Comparison of ENCODE assay signal across 8 mouse cellular contexts in the genomic region with DNA sequence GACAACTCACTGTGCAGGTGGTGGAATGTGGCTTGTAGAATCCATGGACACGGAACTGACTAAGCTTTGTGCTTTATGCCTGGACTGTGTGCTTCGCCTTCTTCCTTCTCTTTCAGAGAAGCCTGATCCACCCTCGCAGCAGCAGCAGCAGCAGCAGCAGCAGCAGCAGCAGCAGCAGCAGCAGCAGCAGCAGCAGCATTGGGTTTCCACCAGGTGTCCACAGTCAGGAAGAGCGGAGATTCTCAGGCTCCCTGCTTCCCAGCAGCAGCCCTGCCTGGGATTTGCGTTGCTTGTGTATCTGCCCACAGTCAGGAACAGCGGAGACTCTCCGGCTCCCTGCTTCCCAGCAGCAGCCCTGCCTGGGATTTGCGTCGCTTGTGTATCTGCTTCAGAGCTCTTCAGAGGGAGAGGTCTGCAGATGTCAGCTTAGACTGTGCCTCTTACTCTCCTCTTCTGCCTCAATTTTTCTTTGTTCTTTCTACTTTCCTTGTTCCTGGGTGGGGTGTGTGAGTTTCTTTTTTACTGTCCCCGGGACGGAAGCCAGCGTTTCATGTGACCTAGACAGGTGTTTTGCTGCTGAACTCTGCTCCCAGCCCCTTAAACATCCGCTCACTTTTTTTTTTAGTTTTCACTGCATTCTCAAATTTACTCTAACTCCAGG.
DNase-seq lines count a peak whose midpoint lies in the region; ATAC-seq and TF ChIP-seq lines count a peak whose summit lies in the region.

No protein-coding gene starts in this region.

- peak overlapping the region; percentile 45 for H3K9ac ChIP-seq in limb, embryonic 14.5 days (ENCODE audit: low read depth, low read length, severe bottlenecking)
- no peak overlapping the region for H3K9ac ChIP-seq in stomach, embryonic 14.5 days (replicated peaks; ENCODE audit: low read depth, low read length)

- WGBS in limb, embryonic 14.5 days: 12% methylated on average over 13 of the region's 13 CpGs
- WGBS in stomach, embryonic 14.5 days: 10% methylated on average over 13 of the region's 13 CpGs

- no peaks in the 10 kb centered on the region for H3K27me3 ChIP-seq in limb, embryonic 14.5 days (ENCODE audit: control insufficient read depth, insufficient read depth, low read length)
- no peaks in the 10 kb centered on the region for H3K27me3 ChIP-seq in stomach, embryonic 14.5 days (ENCODE audit: control insufficient read depth, insufficient read depth, low read length)

- TF ChIP-seq POLR2A in limb, embryonic 14.5 days (IDR thresholded peaks at IDR 0.05; ENCODE audit: borderline replicate concordance, extremely low read depth, insufficient read depth, insufficient read length): no peak

- H3K4me3 ChIP-seq in limb, embryonic 14.5 days (replicated peaks; ENCODE audit: low read length): peak overlapping the region; percentile 17; the same call in 1 of the 2 replicates
- peak overlapping the region; percentile 2; the same call in 1 of the 2 replicates for H3K4me3 ChIP-seq in stomach, embryonic 14.5 days (ENCODE audit: low read depth, low read length)

- no peak overlapping the region for H3K27ac ChIP-seq in limb, embryonic 14.5 days (replicated peaks; ENCODE audit: low read depth, low read length)
- H3K27ac ChIP-seq in stomach, embryonic 14.5 days (ENCODE audit: low read length): no peak overlapping the region

- peak; percentile 2 to 9 for DNase-seq in frontal cortex, postnatal 36 days (ENCODE audit: low spot score in 2 of 2)
- DNase-seq in frontal cortex, postnatal 10 days (ENCODE audit: low spot score in 2 of 2): no peak
- DNase-seq in spleen, postnatal 36 days (ENCODE audit: low spot score in 2 of 2): peak; percentile 43 to 44
- DNase-seq in spleen, postnatal 10 days (ENCODE audit: low spot score in 2 of 2): no peak
- DNase-seq in limb, embryonic 14.5 days (ENCODE audit: low spot score): peak; percentile 20
- DNase-seq in ovary, postnatal 10 days (ENCODE audit: low spot score): no peak
- DNase-seq in adrenal gland, postnatal 10 days: no peak

- peaks cover 8% of the 10 kb centered on the region; the same call in 1 of the 2 replicates for H3K4me1 ChIP-seq in limb, embryonic 14.5 days (ENCODE audit: control insufficient read depth, insufficient read depth, low read length)
- H3K4me1 ChIP-seq in stomach, embryonic 14.5 days (ENCODE audit: control insufficient read depth, insufficient read depth, low read length): peaks cover 2% of the 10 kb centered on the region

- H3K36me3 ChIP-seq in limb, embryonic 14.5 days (ENCODE audit: control insufficient read depth, insufficient read depth, low read length): no peaks in the 10 kb centered on the region
- no peaks in the 10 kb centered on the region for H3K36me3 ChIP-seq in stomach, embryonic 14.5 days (ENCODE audit: control insufficient read depth, insufficient read depth, low read length)

- 0 out of 2 replicates have a peak, but pooled peaks have one; percentile 60 for ATAC-seq in limb, embryonic 14.5 days (ENCODE audit: low FRiP score, low read depth)
- peak; percentile 55; the same call in 1 of the 2 replicates for ATAC-seq in stomach, embryonic 14.5 days (ENCODE audit: insufficient number of reproducible peaks, insufficient read depth, low FRiP score, low read depth)

- no peaks in the 10 kb centered on the region for H3K9me3 ChIP-seq in limb, embryonic 14.5 days (ENCODE audit: control insufficient read depth, low read length)
- H3K9me3 ChIP-seq in stomach, embryonic 14.5 days (ENCODE audit: control insufficient read depth, low read depth, low read length): no peaks in the 10 kb centered on the region

- peak overlapping the region; percentile 40 for H3K4me2 ChIP-seq in limb, embryonic 14.5 days (replicated peaks; ENCODE audit: low read depth, low read length, severe bottlenecking)
- H3K4me2 ChIP-seq in stomach, embryonic 14.5 days (replicated peaks; ENCODE audit: low read depth, low read length): peak overlapping the region; percentile 32

Comparison
In these comparisons a context has a peak if more than half of its experiments do, and no peak if none do; other contexts are left out.
1. DNase-seq: peak in frontal cortex, postnatal 36 days (2 of 2), spleen, postnatal 36 days (2 of 2) and limb, embryonic 14.5 days (single experiment); none in frontal cortex, postnatal 10 days (0 of 2), spleen, postnatal 10 days (0 of 2), ovary, postnatal 10 days (single experiment) and adrenal gland, postnatal 10 days (single experiment).